Mouse (Mus musculus): Measurements from ENCODE around the gene Dmac2.

The Dmac2 gene

DNA sequence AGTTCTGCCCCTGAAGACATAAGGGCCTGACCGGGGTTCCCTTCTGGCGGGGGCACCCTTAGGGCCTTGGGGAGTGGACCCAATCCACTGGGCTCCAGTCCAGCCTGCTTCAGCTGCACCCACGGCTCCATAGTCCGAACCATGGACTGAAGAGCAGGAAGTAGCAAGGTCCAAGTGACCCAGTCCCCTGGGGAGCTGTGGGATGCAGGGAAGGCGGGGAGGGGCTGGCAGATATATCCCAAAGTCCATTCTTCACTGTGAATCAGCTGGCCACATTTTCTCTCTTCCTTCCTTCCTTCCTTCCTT lies 3.6 kb upstream of the Dmac2 start, which contains the start of gene Erich4:
TSS of gene Erich4 (minus strand) at position 187 of the 306 bp plus-strand sequence.
- no peak for DNase-seq (ENCODE audit: low spot score)

DNA sequence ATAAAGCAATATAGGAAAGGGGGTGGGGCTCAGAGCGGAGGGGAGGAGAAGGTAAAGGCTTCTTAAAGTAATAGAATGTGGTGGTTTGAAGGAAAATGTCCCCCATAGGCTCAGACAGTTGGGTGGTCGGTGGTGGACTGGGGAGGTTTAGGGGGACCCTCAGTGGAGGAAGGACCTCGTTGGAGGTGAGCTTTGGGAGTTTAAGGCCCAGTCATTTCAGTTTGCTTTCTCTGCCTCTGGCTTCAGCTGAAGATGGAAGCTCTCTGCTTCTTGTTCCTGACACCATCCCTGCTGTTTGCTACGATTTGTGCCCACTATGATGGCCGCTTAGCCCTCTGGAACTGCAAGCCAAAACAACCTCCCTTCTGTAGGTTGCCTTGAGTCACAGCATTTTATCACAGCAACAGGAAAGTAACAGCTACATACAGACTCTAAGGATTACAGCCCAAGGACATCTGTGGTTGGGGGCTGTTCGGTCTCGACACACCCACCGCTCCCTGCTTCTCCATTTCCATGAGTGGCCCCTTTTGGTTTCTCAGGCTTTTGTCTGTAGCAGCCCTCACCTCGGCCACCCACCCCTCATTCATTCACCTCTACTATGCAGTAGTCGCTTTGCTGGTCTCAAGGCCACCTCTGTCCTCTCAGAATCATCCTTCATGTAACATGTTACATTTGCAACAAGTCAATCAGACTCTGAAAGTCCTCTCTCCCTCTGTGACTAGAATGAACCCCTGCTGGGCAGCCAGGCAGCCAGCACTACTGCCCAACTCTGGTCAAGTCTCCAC lies 1.6 kb upstream of the Dmac2 start:
- no peak for DNase-seq (ENCODE audit: low spot score)

GRCm38 (mm10) chr7:25619722-25619991 lies 443 bp downstream of the Dmac2 start:
- no peak for DNase-seq (ENCODE audit: low spot score)

GRCm38 (mm10) chr7:25620101-25620500 lies 887 bp downstream of the Dmac2 start:
- DNase-seq (ENCODE audit: low spot score) = no peak

DNA sequence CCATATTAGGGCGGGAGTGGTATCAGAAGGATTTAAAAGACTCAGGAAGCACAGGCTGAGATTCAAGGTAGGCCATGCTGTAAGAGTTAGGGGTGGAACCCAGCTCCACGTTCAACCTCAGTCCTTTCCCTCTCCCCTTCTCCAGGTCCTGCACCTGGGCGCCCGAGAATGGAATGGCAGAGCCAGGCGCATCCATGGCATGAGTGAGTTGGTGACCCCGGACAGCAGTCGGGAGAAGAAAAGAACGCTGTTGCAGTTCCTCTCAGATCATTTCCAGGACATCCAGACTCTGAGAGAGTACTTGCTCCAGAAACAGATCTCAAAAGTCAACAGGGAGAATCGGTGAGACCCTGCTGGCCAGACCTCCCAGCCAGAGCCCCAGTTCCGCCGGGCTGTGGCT lies 1.5 kb downstream of the Dmac2 start:
- DNase-seq (ENCODE audit: low spot score) = no peak

DNA sequence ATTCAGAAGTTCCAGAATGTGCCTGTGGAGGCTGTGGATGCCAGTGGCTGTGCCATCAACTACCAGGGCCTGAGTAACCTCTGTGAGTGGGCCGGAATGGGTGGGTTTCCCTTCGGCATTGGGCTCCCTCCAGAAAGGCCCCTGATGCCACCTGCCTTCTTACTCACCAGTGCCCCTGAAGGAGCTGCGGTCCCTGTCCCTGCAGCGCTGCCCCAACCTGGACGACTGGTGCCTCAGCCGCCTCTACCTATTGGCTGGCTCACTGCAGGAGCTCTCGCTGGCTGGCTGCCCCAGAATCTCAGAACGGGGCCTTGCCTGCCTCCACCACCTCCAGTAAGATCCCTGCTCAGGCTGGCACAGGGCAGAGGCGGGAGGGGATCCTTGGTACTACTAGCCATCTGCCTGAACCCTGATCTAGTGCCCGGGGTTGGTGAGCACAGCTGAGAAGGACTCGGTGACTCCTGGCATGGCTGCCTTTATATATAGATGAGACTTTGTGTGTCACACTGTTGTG lies 4.7 kb downstream of the Dmac2 start:
- DNase-seq (ENCODE audit: low spot score) = no peak

GRCm38 (mm10) chr7:25624851-25625250 lies 5.6 kb downstream of the Dmac2 start:
- no peak for DNase-seq (ENCODE audit: low spot score)

DNA sequence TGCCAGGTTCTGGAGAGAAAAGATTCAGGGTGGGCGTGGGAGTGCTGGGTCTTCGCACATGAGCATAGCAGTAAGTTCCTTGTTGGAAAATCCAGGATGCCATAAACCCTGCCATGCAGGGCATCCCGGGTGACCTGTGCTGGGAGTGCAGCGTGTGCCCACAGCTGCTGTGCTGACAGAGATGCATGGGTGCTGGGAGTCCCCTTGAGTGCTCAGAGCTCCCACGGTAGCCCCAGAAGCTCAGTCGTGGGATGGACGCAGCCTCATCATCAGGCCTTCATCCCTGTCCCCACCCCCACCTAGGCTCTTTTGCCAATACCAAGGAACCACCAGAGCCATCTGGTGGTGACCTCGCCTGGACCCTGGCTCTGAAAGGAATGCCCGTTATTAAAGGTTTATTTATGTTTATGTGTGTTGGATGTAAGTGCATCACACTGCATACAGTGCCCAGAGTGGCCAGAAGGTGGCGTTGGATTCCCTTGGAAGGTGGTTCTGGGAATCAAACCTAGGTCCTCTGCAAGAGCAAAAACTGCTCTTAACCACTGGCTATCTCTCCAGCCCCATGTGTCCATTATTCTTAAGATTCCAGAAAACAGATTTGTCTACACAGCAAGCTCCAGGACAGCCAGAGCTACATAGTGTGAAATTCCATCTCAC lies 6.5 kb downstream of the Dmac2 start:
- DNase-seq (ENCODE audit: low spot score) = no peak

GRCm38 (mm10) chr7:25626509-25627430 lies 7.6 kb downstream of the Dmac2 start, which contains the start of gene B3gnt8:
Gene B3gnt8 (plus strand): TSS chr7:25626654.
- DNase-seq (ENCODE audit: low spot score) = peak; percentile 78

GRCm38 (mm10) chr7:25627431-25628322 lies 8.5 kb downstream of the Dmac2 start:
- DNase-seq (ENCODE audit: low spot score) = peak; percentile 78

GRCm38 (mm10) chr7:25628323-25628620 lies 9.1 kb downstream of the Dmac2 start:
- DNase-seq (ENCODE audit: low spot score) = no peak

GRCm38 (mm10) chr7:25632679-25633078 lies 13.5 kb downstream of the Dmac2 start:
- DNase-seq (ENCODE audit: low spot score) = no peak

GRCm38 (mm10) chr7:25636373-25636772 lies 17.2 kb downstream of the Dmac2 start:
- DNase-seq (ENCODE audit: low spot score) = no peak

GRCm38 (mm10) chr7:25637099-25637498 lies 17.9 kb downstream of the Dmac2 start:
- no peak for DNase-seq (ENCODE audit: low spot score)

- no peak for DNase-seq (ENCODE audit: low spot score)
Measured at GRCm38 (mm10) chr7:25639754-25640153, 20.5 kb downstream of the Dmac2 start.

DNA sequence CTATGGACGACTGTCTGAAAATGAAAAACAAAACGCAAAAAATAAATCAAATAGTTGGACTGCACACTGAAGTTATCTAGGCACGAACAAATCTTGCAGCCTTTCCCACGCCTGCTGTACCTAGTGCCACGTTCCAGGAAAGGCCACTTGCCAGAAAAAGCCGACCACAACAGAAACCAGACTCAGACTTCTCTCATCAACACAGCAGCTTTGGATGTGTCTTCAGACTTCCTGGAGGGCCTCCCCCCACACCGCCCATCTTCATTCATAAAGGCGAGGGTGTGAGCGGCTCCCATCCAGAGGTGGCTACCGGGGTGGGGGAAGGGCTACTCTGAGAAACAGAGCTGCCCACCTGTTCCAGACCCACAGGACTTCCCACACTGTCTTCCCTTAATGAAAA lies 24.9 kb downstream of the Dmac2 start:
- DNase-seq (ENCODE audit: low spot score) = no peak

DNA sequence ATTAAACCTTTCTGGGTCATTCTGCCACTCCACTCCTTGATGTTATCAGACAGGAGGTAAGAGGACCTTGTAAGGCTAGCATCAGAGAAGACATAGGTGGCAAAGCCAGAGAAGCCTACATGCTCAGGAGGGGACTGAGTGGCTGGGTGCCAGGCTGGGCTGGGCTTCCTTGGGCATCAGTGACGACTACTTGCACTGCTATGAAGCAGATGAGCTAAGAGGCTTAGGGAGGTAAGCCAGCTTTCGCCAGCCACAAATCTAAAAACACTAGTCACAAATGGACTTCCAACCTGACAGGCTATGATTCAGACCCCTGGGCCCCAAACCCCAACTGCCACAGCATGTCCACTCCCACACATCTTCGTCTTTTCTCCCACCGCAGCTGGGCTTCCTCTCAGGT lies 25.4 kb downstream of the Dmac2 start:
- DNase-seq (ENCODE audit: low spot score) = no peak

DNA sequence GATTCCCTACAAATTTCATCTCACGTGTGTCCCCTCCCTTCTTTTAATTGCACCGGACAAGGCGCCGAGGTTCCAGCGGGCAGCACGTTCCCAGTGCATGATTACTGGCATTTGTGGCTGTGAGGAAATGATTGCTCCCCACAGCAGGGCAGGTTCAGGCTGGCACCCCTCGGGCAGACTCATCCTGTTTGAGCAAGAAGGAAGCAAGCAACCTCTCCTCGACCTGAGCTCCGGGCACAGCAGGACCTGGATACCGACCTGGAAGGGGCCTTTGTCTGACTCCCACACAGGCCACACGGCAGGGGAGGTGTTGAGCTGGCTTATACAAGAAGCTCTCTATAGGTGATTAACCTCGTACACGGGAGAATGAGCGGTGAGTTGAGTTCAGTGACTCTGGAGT lies 25.9 kb downstream of the Dmac2 start:
- DNase-seq (ENCODE audit: low spot score) = no peak

GRCm38 (mm10) chr7:25647574-25648123 lies 28.4 kb downstream of the Dmac2 start:
- no peak for DNase-seq (ENCODE audit: low spot score)

DNA sequence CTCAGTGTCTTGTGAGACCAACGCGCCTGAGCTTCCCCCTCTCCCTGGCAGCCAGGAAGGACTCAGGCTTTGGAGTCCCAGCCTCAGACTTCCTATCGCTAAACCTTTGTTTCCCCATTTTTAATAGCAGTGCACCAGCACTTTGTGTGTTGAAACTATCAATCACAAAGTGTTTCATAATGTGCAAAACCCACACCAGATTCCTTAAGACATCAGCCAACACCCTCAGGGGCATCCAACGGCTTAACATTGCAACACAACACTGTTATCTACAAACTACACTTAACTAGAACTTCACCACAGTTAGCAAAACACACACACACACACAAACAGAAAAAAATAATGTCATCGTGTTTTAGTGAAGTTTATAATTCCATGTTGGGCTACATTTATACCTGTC lies 30.6 kb downstream of the Dmac2 start:
- no peak for DNase-seq (ENCODE audit: low spot score)

- no peak for DNase-seq (ENCODE audit: low spot score)
Measured at GRCm38 (mm10) chr7:25651281-25651680, 32.1 kb downstream of the Dmac2 start.

Data from testis, postnatal 14 days (tissue).